Mouse (Mus musculus): ENCODE data around the gene Tmem95. TPM values are rescaled to one million over a fixed set of nuclear protein-coding genes. Genes with fewer than 3 reads are reported as not detected.
"Not testable (repeated sequence)": the region's sequence is repeated elsewhere in the genome, so short reads cannot be mapped to it uniquely, and the experiment has no call there.

Tmem95 gene
- polyA plus RNA-seq, 1 experiment from 2014 or later = not detected

- Histone ChIP-seq H3K4me3 (ENCODE audit: low read depth, low read length) (no peak overlapping the region), H3K9me3 (replicated peaks; ENCODE audit: control insufficient read depth, low read length) (no peaks in the 10 kb centered on the region), H3K4me2 (ENCODE audit: low read length) (no peak overlapping the region), H3K27me3 (replicated peaks; ENCODE audit: control insufficient read depth, insufficient read depth, low read length) (no peaks in the 10 kb centered on the region), H3K9ac (ENCODE audit: low read length) (no peak overlapping the region), H3K27ac (ENCODE audit: low read depth, low read length) (no peak overlapping the region), H3K36me3 (ENCODE audit: control insufficient read depth, insufficient read depth, low read length) (peaks cover 50% of the 10 kb centered on the region), H3K4me1 (ENCODE audit: control insufficient read depth, insufficient read depth, low read length) (peaks cover 32% of the 10 kb centered on the region)
- WGBS = 89% methylated on average over 5 of the region's 5 CpGs
- DNase-seq (ENCODE audit: low spot score) (no peak), ATAC-seq (no peak)
Measured at GRCm38 (mm10) chr11:69918118-69918517, 40.3 kb upstream of the Tmem95 start.

GRCm38 (mm10) chr11:69917379-69917948 lies 39.6 kb upstream of the Tmem95 start:
- ATAC-seq = no peak
- peaks cover 32% of the 10 kb centered on the region for H3K4me1 ChIP-seq (ENCODE audit: control insufficient read depth, insufficient read depth, low read length)
- WGBS = 84% methylated on average over 8 of the region's 8 CpGs
- H3K9ac ChIP-seq (ENCODE audit: low read length) = no peak overlapping the region
- H3K9me3 ChIP-seq (replicated peaks; ENCODE audit: control insufficient read depth, low read length) = no peaks in the 10 kb centered on the region
- H3K4me2 ChIP-seq (ENCODE audit: low read length) = no peak overlapping the region
- H3K27ac ChIP-seq (ENCODE audit: low read depth, low read length) = no peak overlapping the region
- no peak for DNase-seq (ENCODE audit: low spot score)
- H3K27me3 ChIP-seq (replicated peaks; ENCODE audit: control insufficient read depth, insufficient read depth, low read length) = no peaks in the 10 kb centered on the region
- H3K36me3 ChIP-seq (ENCODE audit: control insufficient read depth, insufficient read depth, low read length) = peaks cover 57% of the 10 kb centered on the region
- no peak overlapping the region for H3K4me3 ChIP-seq (ENCODE audit: low read depth, low read length)

DNA sequence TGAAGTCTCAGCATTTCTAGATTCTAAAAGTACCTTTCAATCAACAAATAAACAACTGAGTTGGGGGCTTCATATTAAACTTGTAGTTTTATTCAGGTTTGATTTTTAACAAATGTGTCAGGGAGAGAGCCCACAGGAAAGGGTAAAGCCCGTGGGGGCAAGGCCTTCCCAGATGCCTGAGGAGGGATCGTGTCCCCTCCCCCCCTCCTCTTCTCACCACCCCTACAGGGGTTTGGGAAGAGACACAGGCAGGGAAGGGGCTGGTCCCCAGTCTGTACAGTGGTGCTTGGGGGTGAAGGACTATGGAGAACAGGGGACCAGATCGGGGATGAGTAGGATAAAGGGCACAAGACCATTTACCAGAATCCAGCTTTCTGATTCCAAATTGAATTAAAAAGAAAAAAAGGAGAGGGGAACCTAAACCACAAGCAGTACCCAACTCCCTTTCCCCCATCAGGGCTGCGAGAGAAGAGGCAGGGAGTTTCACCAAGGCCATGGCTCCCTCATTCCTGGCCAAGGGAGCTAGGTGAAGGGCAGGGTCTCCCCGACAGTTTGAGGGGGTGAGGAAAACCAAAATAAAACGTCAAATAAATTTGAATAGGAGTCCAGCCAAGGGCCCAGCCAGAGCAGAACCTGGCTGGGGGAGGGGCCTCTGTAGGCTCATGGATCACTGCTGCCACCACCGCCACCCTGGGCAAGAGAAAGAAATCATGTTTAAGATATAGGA lies 39.0 kb upstream of the Tmem95 start:
- not testable (repeated sequence) for H3K9ac ChIP-seq (ENCODE audit: low read length); H3K4me2 ChIP-seq (ENCODE audit: low read length); ATAC-seq; H3K27me3 ChIP-seq (replicated peaks; ENCODE audit: control insufficient read depth, insufficient read depth, low read length); H3K9me3 ChIP-seq (replicated peaks; ENCODE audit: control insufficient read depth, low read length); H3K4me3 ChIP-seq (ENCODE audit: low read depth, low read length); DNase-seq (ENCODE audit: low spot score); H3K27ac ChIP-seq (ENCODE audit: low read depth, low read length)
- peaks cover 64% of the 10 kb centered on the region for H3K36me3 ChIP-seq (ENCODE audit: control insufficient read depth, insufficient read depth, low read length)
- peaks cover 28% of the 10 kb centered on the region for H3K4me1 ChIP-seq (ENCODE audit: control insufficient read depth, insufficient read depth, low read length)
- 56% methylated on average over 7 of the region's 7 CpGs for whole genome bisulfite sequencing

DNA sequence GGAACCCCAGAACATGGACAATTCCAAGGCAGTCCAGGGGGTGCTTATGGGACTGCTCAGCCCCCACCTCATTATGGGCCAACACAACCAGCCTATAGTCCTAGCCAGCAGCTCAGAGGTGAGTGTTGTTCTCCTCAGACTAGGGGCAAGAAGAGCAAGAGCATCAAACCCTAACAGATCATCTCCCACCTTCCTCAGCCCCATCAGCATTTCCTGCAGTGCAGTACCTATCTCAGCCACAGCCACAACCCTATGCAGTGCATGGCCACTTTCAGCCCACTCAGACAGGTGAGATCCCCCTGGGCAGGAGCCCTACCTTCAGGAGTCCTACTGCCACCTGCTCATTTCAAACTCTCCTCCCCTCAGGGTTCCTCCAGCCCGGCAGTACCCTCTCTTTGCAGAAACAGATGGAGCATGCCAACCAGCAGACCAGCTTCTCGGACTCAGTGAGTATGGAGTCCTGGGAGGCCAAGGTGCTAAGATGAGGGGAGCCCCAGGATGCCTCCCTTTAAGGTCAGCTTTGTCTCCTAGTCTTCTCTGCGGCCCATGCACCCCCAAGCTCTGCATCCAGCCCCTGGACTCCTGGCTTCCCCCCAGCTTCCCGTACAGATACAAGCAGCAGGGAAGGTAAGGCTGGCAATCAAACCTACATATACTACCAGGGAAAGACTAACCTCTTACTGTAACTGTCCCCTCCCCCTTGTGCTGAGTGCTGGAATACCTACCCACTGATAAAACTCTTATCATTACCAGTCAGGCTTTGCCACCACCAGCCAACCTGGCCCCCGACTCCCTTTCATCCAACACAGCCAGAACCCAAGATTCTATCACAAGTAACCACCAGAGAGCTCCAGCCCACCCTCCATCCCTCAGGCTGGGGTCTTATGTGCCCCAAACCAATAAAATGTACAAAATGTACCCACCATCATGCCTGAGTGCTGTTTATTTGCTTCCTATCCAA lies 38.1 kb upstream of the Tmem95 start:
- Histone ChIP-seq H3K9ac (ENCODE audit: low read length) (no peak overlapping the region), H3K4me1 (ENCODE audit: control insufficient read depth, insufficient read depth, low read length) (peaks cover 28% of the 10 kb centered on the region), H3K9me3 (replicated peaks; ENCODE audit: control insufficient read depth, low read length) (no peaks in the 10 kb centered on the region), H3K4me2 (ENCODE audit: low read length) (no peak overlapping the region), H3K27ac (ENCODE audit: low read depth, low read length) (no peak overlapping the region), H3K36me3 (ENCODE audit: control insufficient read depth, insufficient read depth, low read length) (peaks cover 72% of the 10 kb centered on the region), H3K4me3 (ENCODE audit: low read depth, low read length) (no peak overlapping the region), H3K27me3 (replicated peaks; ENCODE audit: control insufficient read depth, insufficient read depth, low read length) (no peaks in the 10 kb centered on the region)
- no peak for ATAC-seq
- WGBS = 65% methylated on average over 5 of the region's 5 CpGs
- DNase-seq (ENCODE audit: low spot score) = no peak

GRCm38 (mm10) chr11:69914917-69915430 lies 37.2 kb upstream of the Tmem95 start:
- peaks cover 28% of the 10 kb centered on the region for H3K4me1 ChIP-seq (ENCODE audit: control insufficient read depth, insufficient read depth, low read length)
- DNase-seq (ENCODE audit: low spot score) (no peak), ATAC-seq (no peak)
- H3K9ac ChIP-seq (ENCODE audit: low read length) = peak overlapping the region; percentile 82
- peak overlapping the region; percentile 100 for H3K4me2 ChIP-seq (ENCODE audit: low read length)
- peaks cover 82% of the 10 kb centered on the region for H3K36me3 ChIP-seq (ENCODE audit: control insufficient read depth, insufficient read depth, low read length)
- no peak overlapping the region for H3K27ac ChIP-seq (ENCODE audit: low read depth, low read length)
- no peaks in the 10 kb centered on the region for H3K9me3 ChIP-seq (replicated peaks; ENCODE audit: control insufficient read depth, low read length)
- H3K4me3 ChIP-seq (ENCODE audit: low read depth, low read length) = peak overlapping the region; percentile 80
- no peaks in the 10 kb centered on the region for H3K27me3 ChIP-seq (replicated peaks; ENCODE audit: control insufficient read depth, insufficient read depth, low read length)
- WGBS = 43% methylated on average over 9 of the region's 9 CpGs

- no peak for ATAC-seq
- no peak for DNase-seq (ENCODE audit: low spot score)
- H3K9ac ChIP-seq (ENCODE audit: low read length) = peak overlapping the region; percentile 82
- H3K36me3 ChIP-seq (ENCODE audit: control insufficient read depth, insufficient read depth, low read length) = peaks cover 88% of the 10 kb centered on the region
- H3K9me3 ChIP-seq (replicated peaks; ENCODE audit: control insufficient read depth, low read length) = no peaks in the 10 kb centered on the region
- 2% methylated on average over 17 of the region's 17 CpGs for WGBS
- peaks cover 23% of the 10 kb centered on the region for H3K4me1 ChIP-seq (ENCODE audit: control insufficient read depth, insufficient read depth, low read length)
- H3K27me3 ChIP-seq (replicated peaks; ENCODE audit: control insufficient read depth, insufficient read depth, low read length) = no peaks in the 10 kb centered on the region
- H3K27ac ChIP-seq (ENCODE audit: low read depth, low read length) = peak overlapping the region; percentile 80
- peak overlapping the region; percentile 80 for H3K4me3 ChIP-seq (ENCODE audit: low read depth, low read length)
- peak overlapping the region; percentile 100 for H3K4me2 ChIP-seq (ENCODE audit: low read length)
Measured at GRCm38 (mm10) chr11:69914372-69914764, 36.5 kb upstream of the Tmem95 start.

DNA sequence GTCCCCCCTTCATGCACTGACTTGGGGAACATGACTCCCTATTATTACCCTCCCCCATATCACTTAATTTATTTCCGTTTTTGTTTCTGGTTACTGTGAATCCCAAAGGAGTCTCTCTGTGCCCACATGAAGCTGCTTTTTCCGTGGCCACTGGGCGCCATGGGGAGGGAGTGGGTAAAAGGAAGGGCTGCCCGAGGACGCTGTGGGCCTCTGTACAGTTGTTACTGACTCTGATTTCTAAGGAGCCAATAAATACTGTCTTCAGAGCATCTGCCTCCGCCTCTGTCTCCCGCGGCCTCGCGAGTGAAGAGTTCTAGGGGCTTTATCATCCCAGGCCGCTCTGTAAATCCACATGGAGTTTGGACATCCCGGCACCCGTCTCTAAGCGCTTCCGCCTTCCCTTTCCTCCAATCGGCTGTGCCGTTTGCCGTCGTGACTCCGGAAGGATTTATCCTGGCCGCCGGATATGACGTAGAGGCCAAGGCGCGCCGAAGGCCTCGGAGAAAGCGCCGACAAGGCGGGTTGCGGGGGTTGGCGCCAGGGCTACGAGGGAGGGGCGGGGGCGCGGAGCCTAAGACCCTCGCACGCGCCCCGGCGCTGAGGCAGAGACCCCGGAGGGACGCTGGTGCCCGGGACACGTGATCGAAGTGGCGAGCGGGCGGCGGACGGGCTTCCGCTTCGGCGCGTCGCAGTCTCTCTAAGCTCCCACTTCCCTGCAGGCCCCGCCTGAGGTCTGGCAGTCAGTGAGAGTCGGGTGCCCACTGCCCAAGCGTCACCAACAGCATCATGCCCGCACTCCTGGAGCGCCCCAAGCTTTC lies 35.9 kb upstream of the Tmem95 start, which contains the start of gene Gps2:
Gene Gps2, plus strand, starts transcription at position 335 of the 818 bp plus-strand sequence.
- WGBS = 2% methylated on average over 61 of the region's 61 CpGs
- peak; percentile 98 for DNase-seq (ENCODE audit: low spot score)
- peak; percentile 95 for ATAC-seq
- Histone ChIP-seq H3K36me3 (ENCODE audit: control insufficient read depth, insufficient read depth, low read length) (peaks cover 90% of the 10 kb centered on the region), H3K4me1 (ENCODE audit: control insufficient read depth, insufficient read depth, low read length) (peaks cover 18% of the 10 kb centered on the region), H3K9ac (ENCODE audit: low read length) (peak within 1 kb of the TSS; percentile 82), H3K27ac (ENCODE audit: low read depth, low read length) (peak within 1 kb of the TSS; percentile 80), H3K27me3 (replicated peaks; ENCODE audit: control insufficient read depth, insufficient read depth, low read length) (no peaks in the 10 kb centered on the region), H3K4me3 (ENCODE audit: low read depth, low read length) (peak within 1 kb of the TSS; percentile 80), H3K9me3 (replicated peaks; ENCODE audit: control insufficient read depth, low read length) (no peaks in the 10 kb centered on the region), H3K4me2 (ENCODE audit: low read length) (peak within 1 kb of the TSS; percentile 100)
